Mouse (Mus musculus): ENCODE data around the gene Aldh2. TPM values are rescaled to one million over a fixed set of nuclear protein-coding genes. Genes with fewer than 3 reads are reported as not detected.

The Aldh2 gene
- polyA plus RNA-seq, 1 experiment = 1,369 TPM

DNA sequence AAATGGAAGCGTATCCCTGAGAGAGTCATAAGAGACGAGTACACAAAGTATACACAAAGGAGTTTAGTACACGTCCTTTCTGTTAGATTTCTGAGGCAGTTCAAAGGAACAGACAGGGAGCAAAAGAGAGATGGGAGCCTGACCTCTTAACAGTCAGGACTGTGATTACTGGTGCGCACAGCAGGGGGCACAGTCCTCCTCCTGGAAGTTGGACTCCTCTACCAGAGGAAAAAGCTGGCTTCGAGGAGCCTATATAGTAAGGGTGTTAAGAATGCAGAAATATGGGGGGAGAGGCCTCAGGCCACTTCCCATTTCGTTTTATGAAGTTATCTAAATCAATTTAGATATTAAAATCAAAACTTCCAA is 47.1 kb downstream of the Aldh2 start:
- no peaks in the 10 kb centered on the region for H3K36me3 ChIP-seq (ENCODE audit: control insufficient read depth, insufficient read depth, low read length)
- no peaks in the 10 kb centered on the region for H3K27me3 ChIP-seq (replicated peaks; ENCODE audit: control insufficient read depth, insufficient read depth, low read length)
- WGBS = 15% methylated on average over 6 of the region's 6 CpGs
- DNase-seq = peak; percentile 73
- H3K4me3 ChIP-seq (ENCODE audit: insufficient read depth, low read depth, low read length) = peak overlapping the region; percentile 66
- TF ChIP-seq CTCF (conservative IDR thresholded peaks at IDR 0.05; ENCODE audit: insufficient read depth, insufficient read length, low read depth, low read length) (peak; percentile 78), POLR2A (IDR thresholded peaks at IDR 0.05; ENCODE audit: low read depth, low read length) (no peak)
- peaks cover 13% of the 10 kb centered on the region for H3K4me1 ChIP-seq (ENCODE audit: control insufficient read depth, insufficient read depth, low read length)
- no peak overlapping the region for H3K27ac ChIP-seq (ENCODE audit: insufficient read depth, low read depth, low read length)

DNA sequence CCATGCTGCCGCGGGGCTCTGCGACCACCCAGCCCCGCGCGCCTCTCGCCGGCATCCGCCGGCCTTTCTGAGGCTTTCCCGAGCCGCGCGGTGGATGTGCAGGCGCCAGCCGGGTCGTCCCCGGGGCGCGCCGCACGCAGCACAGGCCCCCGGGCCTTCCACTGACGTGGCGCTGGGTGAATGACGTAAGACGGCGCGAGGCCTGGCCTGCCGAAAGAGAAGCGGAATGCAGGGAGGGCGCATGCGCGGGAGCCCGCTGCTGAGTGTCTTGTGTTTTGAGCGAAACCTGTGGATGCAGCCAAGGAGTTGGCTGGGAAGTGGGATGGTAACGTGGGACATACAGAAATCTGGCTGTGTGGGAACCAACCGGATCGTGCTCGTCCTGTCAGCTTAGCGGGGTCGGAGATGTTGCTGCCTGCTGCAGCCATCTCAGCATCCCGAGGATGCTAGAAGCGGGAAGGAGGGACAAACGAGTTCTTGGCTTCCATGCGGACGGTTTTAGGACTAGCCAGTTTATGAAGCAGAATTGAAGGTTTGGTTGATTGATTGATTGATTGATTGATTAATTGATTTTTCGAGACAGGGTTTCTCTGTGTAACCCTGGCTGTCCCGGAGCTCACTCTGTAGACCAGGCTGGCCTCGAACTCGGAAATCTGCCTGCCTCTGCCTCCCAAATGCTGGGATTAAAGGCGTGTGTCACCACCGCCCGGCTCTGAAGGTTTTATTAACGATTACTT is 47.7 kb downstream of the Aldh2 start, which contains the start of gene Mapkapk5:
Gene Mapkapk5, minus strand, starts transcription at position 113 of the 737 bp plus-strand sequence.
- Histone ChIP-seq H3K4me1 (ENCODE audit: control insufficient read depth, insufficient read depth, low read length) (peaks cover 13% of the 10 kb centered on the region), H3K36me3 (ENCODE audit: control insufficient read depth, insufficient read depth, low read length) (no peaks in the 10 kb centered on the region), H3K27me3 (replicated peaks; ENCODE audit: control insufficient read depth, insufficient read depth, low read length) (no peaks in the 10 kb centered on the region), H3K4me3 (ENCODE audit: insufficient read depth, low read depth, low read length) (peak within 1 kb of the TSS; percentile 66), H3K27ac (ENCODE audit: insufficient read depth, low read depth, low read length) (peak within 1 kb of the TSS; percentile 68)
- DNase-seq = peak; percentile 97
- TF ChIP-seq CTCF (conservative IDR thresholded peaks at IDR 0.05; ENCODE audit: insufficient read depth, insufficient read length, low read depth, low read length) (no peak), POLR2A (IDR thresholded peaks at IDR 0.05; ENCODE audit: low read depth, low read length) (peak; percentile 46)
- under 1% methylated on average over 55 of the region's 55 CpGs for WGBS

DNA sequence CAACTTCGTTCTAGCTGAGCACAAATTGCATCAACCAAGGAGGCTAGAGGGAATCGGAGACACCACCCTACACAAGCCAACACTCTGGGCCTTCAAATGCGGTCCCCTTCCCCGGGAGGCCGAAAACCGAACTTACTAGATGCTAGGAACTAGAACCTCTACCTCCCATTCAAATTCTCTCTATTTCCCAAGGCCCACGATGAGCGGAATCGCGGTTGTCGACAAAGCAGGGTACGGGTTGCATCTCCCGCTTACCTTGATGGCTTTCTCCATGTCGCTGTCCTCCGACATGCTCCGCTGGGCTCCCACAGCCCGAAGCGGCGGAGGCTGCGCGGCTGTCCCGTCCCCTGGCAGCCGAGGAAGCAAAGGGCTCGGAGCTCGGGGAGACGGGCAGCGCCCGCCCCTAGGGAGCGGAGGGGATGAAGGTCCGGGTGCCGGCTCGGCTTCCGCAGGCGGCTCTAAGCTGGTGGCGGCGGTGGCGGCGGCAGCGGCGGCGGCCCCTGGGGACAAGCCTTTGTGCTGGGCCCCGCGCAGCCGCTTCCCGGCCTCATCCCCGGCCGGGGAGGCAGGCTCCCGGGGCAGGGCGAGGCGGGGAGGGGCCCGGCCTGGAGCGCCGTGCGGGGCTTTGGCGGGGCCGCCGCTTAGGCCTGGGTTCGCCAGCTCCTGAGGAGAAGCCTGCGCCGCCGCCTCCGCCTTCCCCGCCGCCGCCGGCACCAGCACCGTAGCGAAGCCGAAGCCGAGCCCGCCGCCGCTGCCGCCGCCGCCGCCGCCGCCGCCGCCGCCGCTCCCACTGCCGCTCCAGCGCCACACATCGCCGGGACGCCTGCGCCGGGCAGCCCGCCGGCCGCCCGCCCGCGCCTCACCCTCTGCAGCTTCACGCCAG is 48.5 kb downstream of the Aldh2 start, which contains the start of the genes Adam1a and Gm42878:
Gene Adam1a, minus strand, starts transcription at position 573 of the 883 bp plus-strand sequence.
Gene Gm42878, minus strand, starts transcription at position 573 of the 883 bp plus-strand sequence.
- peak within 1 kb of the TSS; percentile 68 for H3K27ac ChIP-seq (ENCODE audit: insufficient read depth, low read depth, low read length)
- TF ChIP-seq CTCF (conservative IDR thresholded peaks at IDR 0.05; ENCODE audit: insufficient read depth, insufficient read length, low read depth, low read length) (no peak), POLR2A (IDR thresholded peaks at IDR 0.05; ENCODE audit: low read depth, low read length) (no peak)
- DNase-seq = peak; percentile 40
- no peaks in the 10 kb centered on the region for H3K36me3 ChIP-seq (ENCODE audit: control insufficient read depth, insufficient read depth, low read length)
- no peaks in the 10 kb centered on the region for H3K27me3 ChIP-seq (replicated peaks; ENCODE audit: control insufficient read depth, insufficient read depth, low read length)
- peaks cover 13% of the 10 kb centered on the region for H3K4me1 ChIP-seq (ENCODE audit: control insufficient read depth, insufficient read depth, low read length)
- WGBS = 2% methylated on average over 84 of the region's 97 CpGs
- H3K4me3 ChIP-seq (ENCODE audit: insufficient read depth, low read depth, low read length) = peak within 1 kb of the TSS; percentile 66

DNA sequence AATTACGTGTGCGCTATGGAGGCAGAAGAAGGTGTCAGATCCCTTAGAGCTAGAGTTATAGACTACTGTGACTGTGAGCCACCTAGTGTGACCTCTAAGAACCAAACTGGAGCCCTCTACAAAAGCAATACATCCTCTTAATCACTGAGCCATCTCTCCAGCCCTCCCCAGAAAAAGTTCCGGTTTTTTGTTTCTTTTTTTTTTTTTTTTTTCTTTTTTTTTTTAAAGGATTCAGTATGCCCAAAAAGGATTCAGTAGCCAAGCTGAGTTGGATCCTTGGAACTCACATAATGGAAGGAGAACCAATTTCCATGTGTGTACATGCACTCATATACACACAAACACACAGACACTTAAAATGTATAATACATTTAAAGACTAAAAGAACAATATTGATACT is 50.3 kb downstream of the Aldh2 start:
- H3K27me3 ChIP-seq (replicated peaks; ENCODE audit: control insufficient read depth, insufficient read depth, low read length) = no peaks in the 10 kb centered on the region
- no peak overlapping the region for H3K27ac ChIP-seq (ENCODE audit: insufficient read depth, low read depth, low read length)
- H3K4me1 ChIP-seq (ENCODE audit: control insufficient read depth, insufficient read depth, low read length) = peaks cover 13% of the 10 kb centered on the region
- H3K4me3 ChIP-seq (ENCODE audit: insufficient read depth, low read depth, low read length) = no peak overlapping the region
- TF ChIP-seq CTCF (conservative IDR thresholded peaks at IDR 0.05; ENCODE audit: insufficient read depth, insufficient read length, low read depth, low read length) (no peak), POLR2A (IDR thresholded peaks at IDR 0.05; ENCODE audit: low read depth, low read length) (no peak)
- DNase-seq = no peak
- no peaks in the 10 kb centered on the region for H3K36me3 ChIP-seq (ENCODE audit: control insufficient read depth, insufficient read depth, low read length)
- WGBS = 55% methylated on average over 3 of the region's 3 CpGs

DNA sequence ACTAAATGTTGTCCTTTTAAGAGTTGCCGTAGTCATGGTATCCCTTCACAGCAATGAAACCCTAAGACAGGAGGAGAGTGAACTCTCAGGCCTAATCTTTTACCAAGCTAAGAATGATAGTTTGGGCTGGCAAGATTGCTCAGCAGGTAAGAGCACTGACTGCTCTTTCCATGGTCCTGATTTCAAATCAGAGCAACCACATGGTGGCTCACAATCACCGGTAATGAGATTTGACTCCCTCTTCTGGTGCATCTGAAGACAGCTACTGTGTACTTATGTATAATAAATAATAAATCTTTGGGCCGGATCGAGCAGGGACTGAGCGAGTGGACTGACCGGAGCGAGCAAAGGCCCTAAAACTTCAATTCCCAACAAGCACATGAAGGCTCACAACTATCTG is 52.4 kb downstream of the Aldh2 start:
- Histone ChIP-seq H3K36me3 (ENCODE audit: control insufficient read depth, insufficient read depth, low read length) (0 out of 2 replicates have a peak, but pooled peaks cover 2% of the 10 kb centered on the region), H3K4me1 (ENCODE audit: control insufficient read depth, insufficient read depth, low read length) (peaks cover 15% of the 10 kb centered on the region), H3K4me3 (ENCODE audit: insufficient read depth, low read depth, low read length) (no peak overlapping the region), H3K27ac (ENCODE audit: insufficient read depth, low read depth, low read length) (no peak overlapping the region), H3K27me3 (replicated peaks; ENCODE audit: control insufficient read depth, insufficient read depth, low read length) (no peaks in the 10 kb centered on the region)
- 48% methylated on average over 7 of the region's 7 CpGs for WGBS
- no peak for DNase-seq
- TF ChIP-seq POLR2A (IDR thresholded peaks at IDR 0.05; ENCODE audit: low read depth, low read length) (no peak), CTCF (conservative IDR thresholded peaks at IDR 0.05; ENCODE audit: insufficient read depth, insufficient read length, low read depth, low read length) (no peak)

DNA sequence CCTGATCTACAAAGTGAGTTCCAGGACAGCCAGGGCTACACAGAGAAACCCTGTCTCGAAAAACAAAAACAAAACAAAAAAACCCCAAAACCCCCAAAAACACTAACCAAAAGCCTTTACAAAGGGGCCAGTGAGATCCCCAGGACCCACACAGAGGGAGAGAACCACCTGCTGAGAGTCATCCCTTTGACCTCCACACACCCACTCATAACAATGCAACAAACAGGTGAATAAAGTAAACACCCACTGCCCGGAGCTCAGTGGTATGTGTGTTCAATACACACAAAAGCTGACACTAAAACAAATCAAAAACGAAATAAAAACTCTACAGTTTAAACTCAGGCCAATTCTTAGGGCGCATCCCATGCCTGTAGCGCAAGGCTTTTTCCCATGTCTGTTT is 53.6 kb downstream of the Aldh2 start:
- Histone ChIP-seq H3K4me3 (ENCODE audit: insufficient read depth, low read depth, low read length) (no peak overlapping the region), H3K36me3 (ENCODE audit: control insufficient read depth, insufficient read depth, low read length) (0 out of 2 replicates have a peak, but pooled peaks cover 2% of the 10 kb centered on the region), H3K4me1 (ENCODE audit: control insufficient read depth, insufficient read depth, low read length) (peaks cover 15% of the 10 kb centered on the region), H3K27ac (ENCODE audit: insufficient read depth, low read depth, low read length) (no peak overlapping the region), H3K27me3 (replicated peaks; ENCODE audit: control insufficient read depth, insufficient read depth, low read length) (no peaks in the 10 kb centered on the region)
- TF ChIP-seq POLR2A (IDR thresholded peaks at IDR 0.05; ENCODE audit: low read depth, low read length) (no peak), CTCF (conservative IDR thresholded peaks at IDR 0.05; ENCODE audit: insufficient read depth, insufficient read length, low read depth, low read length) (no peak)
- no peak for DNase-seq
- 93% methylated on average over 5 of the region's 5 CpGs for WGBS

Data from kidney, adult 2 months (tissue).